Mouse (Mus musculus): Measurements from ENCODE around the gene Cd93.

The Cd93 gene

GRCm38 (mm10) chr2:148406160-148406970 is 37.0 kb downstream of the Cd93 start:
- CTCF ChIA-PET, result interaction anchor here (1.0 kb wide), 1 partner anchor 39 kb away, joined by 4 read pairs; no protein-coding TSS in a partner anchor

DNA sequence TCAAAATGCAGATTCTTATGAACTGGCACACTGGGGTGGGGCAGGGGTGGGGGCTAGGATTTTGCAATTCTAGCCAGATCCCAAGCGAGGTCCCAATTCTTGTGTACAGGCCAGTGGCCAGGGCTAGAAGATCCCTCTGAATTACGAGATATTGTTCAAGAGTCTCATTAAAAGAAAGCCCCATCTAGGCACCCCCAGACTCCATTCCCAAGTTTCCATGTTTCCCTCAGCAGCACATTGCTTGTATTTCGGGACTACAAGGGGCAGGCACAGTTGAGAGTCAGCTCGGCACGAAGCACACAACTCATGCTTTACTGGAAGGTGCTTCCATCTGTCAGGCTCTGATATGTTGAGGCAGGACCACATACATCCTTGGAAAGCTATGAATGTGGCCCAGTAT is 38.5 kb downstream of the Cd93 start:
- CTCF ChIA-PET, result interaction anchor here (0.7 kb wide), 1 partner anchor 178 kb away, joined by 11 read pairs; no protein-coding TSS in a partner anchor

DNA sequence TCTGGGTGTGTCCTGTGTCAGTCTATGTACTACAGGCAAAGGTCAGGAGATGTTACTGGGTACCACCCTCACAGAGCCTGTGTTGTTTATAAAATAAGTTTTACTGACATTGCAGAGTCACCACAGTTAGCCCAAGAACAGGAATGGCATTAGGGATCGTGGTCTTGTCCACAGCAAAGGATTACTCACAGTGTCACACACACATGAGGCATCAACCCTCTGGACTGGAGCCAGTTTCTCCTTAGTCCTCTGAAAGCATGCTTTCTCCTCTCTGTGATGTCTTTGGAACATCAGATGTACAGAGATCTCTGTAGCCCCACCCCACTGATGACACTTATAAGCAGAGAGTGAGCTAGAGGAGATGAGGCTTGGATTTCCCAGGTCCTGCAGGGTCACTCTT is 41.1 kb downstream of the Cd93 start:
- CTCF ChIA-PET, result no interaction called here

GRCm38 (mm10) chr2:148398901-148399685 is 44.3 kb downstream of the Cd93 start:
- CTCF ChIA-PET, result interaction anchor here (0.6 kb wide), 1 partner anchor 101 kb away, joined by 3 read pairs; no protein-coding TSS in a partner anchor

DNA sequence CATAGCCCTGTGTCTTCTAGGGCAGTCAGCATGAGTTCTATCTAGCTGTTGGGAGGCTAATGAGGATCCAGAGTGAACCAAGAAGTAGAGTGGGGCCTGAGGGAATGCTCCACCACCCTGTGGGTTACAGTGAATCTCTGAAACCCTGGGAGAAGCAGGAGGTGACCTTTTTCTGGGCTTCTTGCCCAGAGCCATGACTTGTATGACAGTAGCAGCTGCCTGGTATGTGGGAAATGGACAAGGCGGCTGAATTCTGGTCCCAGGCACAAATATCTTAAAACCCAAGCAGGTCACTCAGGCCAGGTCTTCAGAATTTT is 45.6 kb downstream of the Cd93 start:
- CTCF ChIA-PET, result no interaction called here

GRCm38 (mm10) chr2:148397015-148397783 is 46.2 kb downstream of the Cd93 start:
- CTCF ChIA-PET, result no interaction called here

DNA sequence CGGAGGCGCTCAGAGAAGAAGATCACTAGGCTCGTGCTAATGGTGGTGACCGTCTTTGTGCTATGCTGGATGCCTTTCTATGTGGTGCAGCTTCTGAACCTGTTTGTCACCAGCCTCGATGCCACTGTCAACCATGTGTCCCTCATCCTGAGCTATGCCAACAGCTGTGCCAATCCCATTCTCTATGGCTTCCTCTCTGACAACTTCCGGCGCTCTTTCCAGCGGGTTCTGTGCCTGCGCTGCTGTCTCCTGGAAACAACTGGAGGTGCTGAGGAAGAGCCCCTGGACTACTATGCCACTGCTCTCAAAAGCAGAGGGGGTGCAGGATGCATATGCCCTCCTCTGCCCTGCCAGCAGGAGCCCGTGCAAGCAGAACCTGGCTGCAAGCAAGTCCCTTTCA is 47.2 kb downstream of the Cd93 start:
- CTCF ChIA-PET, result no interaction called here

DNA sequence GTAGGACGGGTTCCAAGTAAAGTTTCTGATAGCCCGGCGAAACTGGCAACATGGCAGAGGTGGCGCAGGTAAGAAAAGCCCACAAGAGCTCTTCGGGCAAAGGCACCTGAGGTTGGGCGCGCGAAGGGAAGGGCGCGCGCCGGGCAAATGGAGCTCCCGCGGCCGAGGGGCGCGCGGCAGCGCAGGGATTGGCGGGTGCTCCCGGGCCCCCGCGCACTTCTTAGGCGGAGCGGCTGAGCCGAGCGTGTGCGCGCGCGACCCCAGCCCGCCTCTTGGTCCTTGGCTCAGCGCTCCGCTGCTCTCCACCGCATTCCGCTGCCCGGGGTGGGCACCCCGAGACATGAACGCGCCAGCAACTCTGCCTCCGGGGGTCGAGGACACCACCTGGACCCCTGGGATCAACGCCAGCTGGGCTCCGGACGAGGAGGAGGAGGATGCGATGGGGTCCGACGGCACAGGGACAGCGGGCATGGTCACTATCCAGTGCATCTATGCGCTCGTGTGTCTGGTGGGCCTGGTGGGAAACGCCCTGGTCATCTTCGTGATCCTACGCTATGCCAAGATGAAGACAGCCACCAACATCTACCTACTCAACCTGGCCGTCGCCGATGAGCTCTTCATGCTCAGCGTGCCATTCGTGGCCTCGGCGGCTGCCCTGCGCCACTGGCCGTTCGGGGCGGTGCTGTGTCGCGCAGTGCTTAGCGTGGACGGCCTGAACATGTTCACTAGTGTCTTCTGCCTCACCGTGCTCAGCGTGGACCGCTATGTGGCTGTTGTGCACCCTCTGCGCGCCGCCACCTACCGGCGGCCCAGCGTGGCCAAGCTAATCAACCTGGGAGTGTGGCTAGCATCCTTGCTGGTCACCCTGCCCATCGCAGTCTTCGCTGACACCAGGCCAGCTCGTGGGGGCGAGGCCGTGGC is 48.0 kb downstream of the Cd93 start, which contains the start of gene Sstr4:
TSS of gene Sstr4 (plus strand) at position 214 of the 921 bp plus-strand sequence.
- CTCF ChIA-PET, result no interaction called here

GRCm38 (mm10) chr2:148393846-148394245 is 49.5 kb downstream of the Cd93 start:
- CTCF ChIA-PET, result no interaction called here

DNA sequence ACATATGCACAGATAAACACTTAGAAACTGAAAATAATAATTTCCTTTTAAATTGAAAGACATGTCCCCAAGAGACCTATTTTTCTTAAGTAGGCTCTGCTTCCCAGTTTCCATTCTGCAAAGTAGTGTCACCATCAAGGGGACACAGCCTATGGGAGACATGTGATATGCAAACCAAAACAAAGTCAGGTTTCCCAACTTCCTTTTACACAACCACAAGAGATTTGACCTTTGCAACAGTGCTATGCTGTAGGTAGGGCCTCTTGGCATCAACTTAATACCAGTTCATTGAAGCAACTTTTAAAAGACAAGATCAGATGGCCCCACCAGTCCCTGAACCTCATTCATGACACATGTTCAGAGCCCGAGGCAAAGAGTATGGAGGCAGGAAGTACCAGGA is 50.2 kb downstream of the Cd93 start:
- CTCF ChIA-PET, result no interaction called here

DNA sequence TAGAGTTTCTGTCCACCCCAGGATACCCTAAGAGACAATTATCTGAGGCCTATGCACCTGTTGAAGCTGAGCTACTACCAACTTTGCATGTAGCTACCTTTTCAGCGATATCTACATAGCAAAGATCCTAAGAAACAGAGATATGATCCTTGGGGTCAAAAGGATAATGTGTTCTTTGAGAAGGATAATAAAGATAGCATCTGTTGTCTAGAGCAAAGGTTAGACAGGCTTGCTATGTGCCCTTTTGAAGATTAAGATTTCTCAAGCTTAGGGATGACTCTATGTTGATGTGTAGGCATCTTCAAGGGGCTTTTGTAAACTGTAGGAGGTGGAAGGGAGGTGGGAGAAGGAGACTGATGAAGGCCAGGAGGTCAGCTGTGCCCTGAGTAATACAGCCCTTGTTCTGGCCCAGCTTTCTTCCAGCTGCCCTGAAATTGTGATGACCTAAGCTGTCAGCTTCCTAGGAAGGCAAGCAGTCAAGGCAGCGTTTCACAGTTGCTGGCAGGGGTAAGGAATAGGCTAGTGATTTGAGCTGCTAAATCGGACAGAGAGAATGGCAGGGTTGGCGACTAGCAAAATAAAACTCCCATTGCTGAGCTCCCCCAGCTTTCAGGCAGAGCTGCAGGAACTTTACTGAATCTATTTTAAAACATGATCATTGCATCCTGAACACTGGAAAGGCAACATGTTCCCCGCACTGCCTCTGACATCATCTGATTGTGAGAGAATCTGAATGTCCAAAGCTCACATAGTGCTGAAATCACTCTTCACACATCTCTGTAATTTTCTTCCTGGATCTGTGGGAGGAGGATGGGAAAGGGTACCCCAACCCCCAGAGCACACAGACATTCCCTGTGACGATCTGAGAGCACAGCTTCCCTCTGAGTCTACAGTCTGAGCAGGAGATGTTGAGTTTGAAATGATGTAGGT is 55.4 kb downstream of the Cd93 start:
- CTCF ChIA-PET, result no interaction called here

DNA sequence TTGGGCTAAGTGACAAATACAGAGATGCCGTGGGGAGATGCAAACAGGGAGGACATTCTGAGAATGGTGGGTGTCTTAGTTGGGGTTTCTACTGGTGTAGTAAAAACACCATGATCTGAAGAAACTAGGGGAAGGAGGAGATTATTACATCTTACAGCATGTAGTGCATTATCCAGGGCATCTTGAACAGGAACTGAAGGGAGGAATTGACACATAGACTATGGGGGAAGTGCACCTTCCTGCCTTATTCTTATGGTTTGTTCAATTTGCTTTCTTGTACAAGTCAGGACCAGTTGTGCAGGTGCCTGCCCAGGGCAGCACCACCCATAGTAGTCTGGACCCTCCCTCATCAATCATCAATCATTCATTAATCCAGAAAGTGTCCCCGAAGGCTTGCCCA is 56.4 kb downstream of the Cd93 start:
- CTCF ChIA-PET, result no interaction called here
